Mouse (Mus musculus): ENCODE measurements around the gene Rusc2. TPM values are rescaled to one million over a fixed set of nuclear protein-coding genes. Genes with fewer than 3 reads are reported as not detected.

Rusc2 gene
- polyA plus RNA-seq (2014; fragmentation: Illumina TruSeq; extraction: RNeasy Lipid Tissue Mini Kit (QIAGEN cat#74804); ENCODE audit: low replicate concordance) = not detected

GRCm38 (mm10) chr4:43381408-43382154, at the start of gene Rusc2:
Rusc2 (plus strand) TSS chr4:43381979.

GRCm38 (mm10) chr4:43428946-43429345, 47.2 kb downstream of the Rusc2 start, which contains the start of gene Fam166b:
Fam166b (minus strand) TSS chr4:43429134.

DNA sequence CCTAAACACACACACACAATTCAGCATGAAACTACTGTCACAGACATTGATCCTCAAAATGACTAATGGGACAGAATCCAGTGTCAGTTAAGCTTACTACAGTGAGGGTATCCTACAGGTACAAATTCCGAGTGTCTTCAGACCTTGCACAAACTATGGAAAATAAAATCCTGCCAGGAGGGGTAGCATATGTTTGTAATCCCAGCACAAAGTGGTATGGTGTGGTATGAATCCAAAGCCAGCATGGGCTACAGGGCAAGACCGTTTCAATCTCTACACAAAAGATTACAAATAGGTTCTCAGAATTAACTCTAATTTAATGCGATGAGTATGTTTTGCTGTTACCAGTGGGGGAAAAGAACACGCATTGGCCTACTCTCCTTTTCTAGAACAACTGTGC, 59.9 kb downstream of the Rusc2 start, which contains the start of gene Tesk1:
Gene Tesk1, plus strand, starts transcription at position 301 of the 400 bp plus-strand sequence.

GRCm38 (mm10) chr4:43454041-43454836, 72.5 kb downstream of the Rusc2 start, which contains the start of gene Cd72:
Cd72 (minus strand) TSS chr4:43454628.

Other genes with a start within 250 kb of the Rusc2 start
- gene Atp8b5, start 114.8 kb upstream of the Rusc2 start, polyA plus RNA-seq (2014; fragmentation: Illumina TruSeq; extraction: RNeasy Lipid Tissue Mini Kit (QIAGEN cat#74804); ENCODE audit: low replicate concordance) = 0.15 TPM
- gene Fam166b, start 47.2 kb downstream of the Rusc2 start, polyA plus RNA-seq (2014; fragmentation: Illumina TruSeq; extraction: RNeasy Lipid Tissue Mini Kit (QIAGEN cat#74804); ENCODE audit: low replicate concordance) = not detected
- gene Tesk1, start 60.0 kb downstream of the Rusc2 start, polyA plus RNA-seq (2014; fragmentation: Illumina TruSeq; extraction: RNeasy Lipid Tissue Mini Kit (QIAGEN cat#74804); ENCODE audit: low replicate concordance) = 0.45 TPM
- gene Cd72, start 72.6 kb downstream of the Rusc2 start, polyA plus RNA-seq (2014; fragmentation: Illumina TruSeq; extraction: RNeasy Lipid Tissue Mini Kit (QIAGEN cat#74804); ENCODE audit: low replicate concordance) = 6.6 TPM
- gene Sit1, start 101.8 kb downstream of the Rusc2 start, polyA plus RNA-seq (2014; fragmentation: Illumina TruSeq; extraction: RNeasy Lipid Tissue Mini Kit (QIAGEN cat#74804); ENCODE audit: low replicate concordance) = not detected
- 3.3 TPM for gene Ccdc107, start 110.9 kb downstream of the Rusc2 start, polyA plus RNA-seq (2014; fragmentation: Illumina TruSeq; extraction: RNeasy Lipid Tissue Mini Kit (QIAGEN cat#74804); ENCODE audit: low replicate concordance)
- gene Arhgef39, start 117.7 kb downstream of the Rusc2 start, polyA plus RNA-seq (2014; fragmentation: Illumina TruSeq; extraction: RNeasy Lipid Tissue Mini Kit (QIAGEN cat#74804); ENCODE audit: low replicate concordance) = 14.2 TPM
- 31.9 TPM for gene Car9, start 125.0 kb downstream of the Rusc2 start, polyA plus RNA-seq (2014; fragmentation: Illumina TruSeq; extraction: RNeasy Lipid Tissue Mini Kit (QIAGEN cat#74804); ENCODE audit: low replicate concordance)
- 19.6 TPM for gene Tpm2, start 141.8 kb downstream of the Rusc2 start, polyA plus RNA-seq (2014; fragmentation: Illumina TruSeq; extraction: RNeasy Lipid Tissue Mini Kit (QIAGEN cat#74804); ENCODE audit: low replicate concordance)
- gene Creb3, start 180.4 kb downstream of the Rusc2 start, polyA plus RNA-seq (2014; fragmentation: Illumina TruSeq; extraction: RNeasy Lipid Tissue Mini Kit (QIAGEN cat#74804); ENCODE audit: low replicate concordance) = 6.1 TPM
- gene Tln1, start 180.7 kb downstream of the Rusc2 start, polyA plus RNA-seq (2014; fragmentation: Illumina TruSeq; extraction: RNeasy Lipid Tissue Mini Kit (QIAGEN cat#74804); ENCODE audit: low replicate concordance) = 35.0 TPM
- 2.7 TPM for gene Rgp1, start 196.7 kb downstream of the Rusc2 start, polyA plus RNA-seq (2014; fragmentation: Illumina TruSeq; extraction: RNeasy Lipid Tissue Mini Kit (QIAGEN cat#74804); ENCODE audit: low replicate concordance)
- 0.41 TPM for gene Gba2, start 196.9 kb downstream of the Rusc2 start, polyA plus RNA-seq (2014; fragmentation: Illumina TruSeq; extraction: RNeasy Lipid Tissue Mini Kit (QIAGEN cat#74804); ENCODE audit: low replicate concordance)
- not detected for gene Msmp, start 202.5 kb downstream of the Rusc2 start, polyA plus RNA-seq (2014; fragmentation: Illumina TruSeq; extraction: RNeasy Lipid Tissue Mini Kit (QIAGEN cat#74804); ENCODE audit: low replicate concordance)
- gene Npr2, start 250.0 kb downstream of the Rusc2 start, polyA plus RNA-seq (2014; fragmentation: Illumina TruSeq; extraction: RNeasy Lipid Tissue Mini Kit (QIAGEN cat#74804); ENCODE audit: low replicate concordance) = 1.0 TPM

Measured in small intestine, adult 10 weeks (tissue).